Mouse (Mus musculus) skeletal muscle tissue, adult 2 months (tissue): ENCODE data around the gene Olfr980.
"Not testable (repeated sequence)": the region's sequence is repeated elsewhere in the genome, so short reads cannot be mapped to it uniquely, and the experiment has no call there.

Source experiments
- DNase-seq: peaks from one replicate; pipeline ENCODE4 v3.0.0-alpha.2; 2012; ENCODE audit warnings: low read depth, low spot score

The Olfr980 gene

GRCm38 (mm10) chr9:40009482-40009881, at the start of gene Olfr980:
Olfr980 (minus strand) TSS chr9:40009582.
- DNase-seq = no peak

GRCm38 (mm10) chr9:40050138-40050537, 40.8 kb upstream of the Olfr980 start:
- no peak for DNase-seq

- DNase-seq = no peak
Measured at GRCm38 (mm10) chr9:40021164-40021563, 11.8 kb upstream of the Olfr980 start, which contains the start of gene Olfr981. Olfr981 (plus strand) TSS chr9:40021464.

GRCm38 (mm10) chr9:40003365-40003764, 6.0 kb downstream of the Olfr980 start, which contains the start of gene Olfr979:
Olfr979 (minus strand) TSS chr9:40003465.
- no peak for DNase-seq

- DNase-seq = no peak
Measured at GRCm38 (mm10) chr9:39991813-39992212, 17.6 kb downstream of the Olfr980 start, which contains the start of gene Olfr978. Olfr978 (plus strand) TSS chr9:39992113.

- not testable (repeated sequence) for DNase-seq
Measured at GRCm38 (mm10) chr9:39976581-39977145, 32.7 kb downstream of the Olfr980 start.

- DNase-seq = not testable (repeated sequence)
Measured at GRCm38 (mm10) chr9:39961033-39961432, 48.3 kb downstream of the Olfr980 start, which contains the start of gene Olfr976. Olfr976 (minus strand) TSS chr9:39961133.
